Mouse (Mus musculus) hindbrain, embryonic 12.5 days (tissue): ENCODE measurements around the gene Mrps6. TPM values are rescaled to one million over a fixed set of nuclear protein-coding genes. Genes with fewer than 3 reads are reported as not detected.

ENCODE experiments used
- ATAC-seq: fragments of 200-750 bp; cut with Nextera tagmentation; 2 replicates; pipeline ENCODE4 v1.8.0; 2017; ENCODE audit warnings: moderate TSS enrichment; ENCODE audit not compliant: low FRiP score
- H3K27ac ChIP-seq: fragments of 300-500 bp; sonication (generic); 2 replicates; pipeline ENCODE4 v1.5.1; 2016; ENCODE audit warnings: mild to moderate bottlenecking
- H3K27me3 ChIP-seq: fragments of 300-500 bp; sonication (generic); 2 replicates; pipeline ENCODE4 v1.6.1; 2016; ENCODE audit warnings: mild to moderate bottlenecking
- H3K36me3 ChIP-seq: fragments of 300-500 bp; sonication (generic); 2 replicates; pipeline ENCODE4 v1.6.1; 2016; ENCODE audit warnings: mild to moderate bottlenecking
- H3K4me1 ChIP-seq: fragments of 300-500 bp; sonication (generic); 2 replicates; pipeline ENCODE4 v1.6.1; 2016
- H3K4me2 ChIP-seq: fragments of 300-500 bp; sonication (generic); replicated peaks from 2 replicates; pipeline ENCODE4 v1.6.1; 2016; ENCODE audit warnings: mild to moderate bottlenecking
- H3K4me3 ChIP-seq: fragments of 300-500 bp; sonication (generic); 2 replicates; pipeline ENCODE4 v1.5.1; 2016; ENCODE audit warnings: mild to moderate bottlenecking
- H3K9ac ChIP-seq: fragments of 300-500 bp; sonication (generic); 2 replicates; pipeline ENCODE4 v1.6.1; 2016; ENCODE audit warnings: mild to moderate bottlenecking, moderate library complexity
- H3K9me3 ChIP-seq: fragments of 300-500 bp; sonication (generic); replicated peaks from 2 replicates; pipeline ENCODE4 v1.6.1; 2016; ENCODE audit warnings: mild to moderate bottlenecking
- WGBS: fragments of 180-500 bp; shearing (Covaris S2); methylation state at CpG from one replicate; pipeline ENCODE4 v1.1.7; 2016; 5-methylcytosine and 5-hydroxymethylcytosine counted together
- polyA plus RNA-seq: library from polyadenylated mRNA; unstranded; fragments of >200 nt; fragmentation: Nextera tagmentation; extraction: Ambion mirVana; gene quantifications from 2 replicates; pipeline ENCODE4 v1.2.1, GENCODE M21; 2016

Mrps6 gene
- polyA plus RNA-seq, 1 experiment from 2014 or later: 139 TPM

- H3K9me3 ChIP-seq: no peaks in the 10 kb centered on the region
- H3K9ac ChIP-seq: peak overlapping the region; percentile 61
- peak overlapping the region; percentile 44 for H3K4me3 ChIP-seq
- no peak for ATAC-seq
- peaks cover 17% of the 10 kb centered on the region for H3K4me1 ChIP-seq
- H3K36me3 ChIP-seq: no peaks in the 10 kb centered on the region
- 41% methylated on average over 6 of the region's 6 CpGs for WGBS
- 0 out of 2 replicates have a peak overlapping the region, but pooled peaks have one; percentile 73 for H3K27ac ChIP-seq
- H3K27me3 ChIP-seq: no peaks in the 10 kb centered on the region
- peak overlapping the region; percentile 89 for H3K4me2 ChIP-seq
Measured at GRCm38 (mm10) chr16:92159114-92159513, 101.0 kb downstream of the Mrps6 start.

Other genes with a start within 250 kb of the Mrps6 start
- gene Gm49711, start within 50 bp of the Mrps6 start, polyA plus RNA-seq: 0.26 and 0.65 TPM in 2 replicates
- gene Slc5a3, start 52 bp downstream of the Mrps6 start, polyA plus RNA-seq: 20.3 and 20.6 TPM in 2 replicates
- gene Kcne2, start 234.1 kb downstream of the Mrps6 start, polyA plus RNA-seq: 17.7 and 25.6 TPM in 2 replicates
- gene Smim11, start 243.0 kb downstream of the Mrps6 start, polyA plus RNA-seq: 101 and 112 TPM in 2 replicates